Mouse (Mus musculus) spleen, postnatal 10 days (tissue): ENCODE data around the gene Harbi1.

Experiments used
- DNase-seq, 2 experiments: peaks; one replicate each; pipeline ENCODE4 v3.0.0; 2021 to 2022; ENCODE audit warnings: low spot score in 2 of 2

Gene Harbi1

GRCm38 (mm10) chr2:91710272-91711234 is at the start of gene Harbi1, which contains the start of gene Atg13:
Gene Harbi1 (plus strand): TSS chr2:91710852.
Gene Atg13 (minus strand): TSS chr2:91710576.
- peak; percentile 86 to 96 for DNase-seq

GRCm38 (mm10) chr2:91660981-91661380 is 49.7 kb upstream of the Harbi1 start:
- DNase-seq, result no peak

- DNase-seq, result no peak
Observed at GRCm38 (mm10) chr2:91664780-91665179, 45.9 kb upstream of the Harbi1 start.

- no peak for DNase-seq
Observed at GRCm38 (mm10) chr2:91666386-91666910, 44.2 kb upstream of the Harbi1 start.

GRCm38 (mm10) chr2:91667747-91668146 is 42.9 kb upstream of the Harbi1 start:
- no peak for DNase-seq

- no peak for DNase-seq
Observed at GRCm38 (mm10) chr2:91669326-91669725, 41.3 kb upstream of the Harbi1 start.

GRCm38 (mm10) chr2:91670038-91670437 is 40.6 kb upstream of the Harbi1 start:
- no peak for DNase-seq

GRCm38 (mm10) chr2:91673587-91673986 is 37.1 kb upstream of the Harbi1 start:
- DNase-seq, result no peak

GRCm38 (mm10) chr2:91674895-91675294 is 35.8 kb upstream of the Harbi1 start:
- no peak for DNase-seq

- DNase-seq, result no peak
Observed at GRCm38 (mm10) chr2:91676420-91676819, 34.2 kb upstream of the Harbi1 start.

GRCm38 (mm10) chr2:91676961-91677360 is 33.7 kb upstream of the Harbi1 start:
- no peak for DNase-seq

- peak in 1 of 2 experiments; percentile 56 for DNase-seq
Observed at GRCm38 (mm10) chr2:91682850-91683249, 27.8 kb upstream of the Harbi1 start.

GRCm38 (mm10) chr2:91683919-91684318 is 26.7 kb upstream of the Harbi1 start:
- no peak for DNase-seq

- no peak for DNase-seq
Observed at GRCm38 (mm10) chr2:91689452-91689851, 21.2 kb upstream of the Harbi1 start.

- DNase-seq, result no peak
Observed at GRCm38 (mm10) chr2:91695436-91696224, 15.0 kb upstream of the Harbi1 start.

GRCm38 (mm10) chr2:91696225-91696590 is 14.4 kb upstream of the Harbi1 start:
- DNase-seq, result no peak

- no peak for DNase-seq
Observed at GRCm38 (mm10) chr2:91699225-91699624, 11.4 kb upstream of the Harbi1 start.

GRCm38 (mm10) chr2:91701366-91701765 is 9.3 kb upstream of the Harbi1 start:
- DNase-seq, result no peak

GRCm38 (mm10) chr2:91705736-91706135 is 4.9 kb upstream of the Harbi1 start:
- DNase-seq, result no peak

GRCm38 (mm10) chr2:91706456-91706855 is 4.2 kb upstream of the Harbi1 start:
- no peak for DNase-seq

GRCm38 (mm10) chr2:91708361-91708760 is 2.3 kb upstream of the Harbi1 start:
- DNase-seq, result no peak

GRCm38 (mm10) chr2:91711256-91711925 is 739 bp downstream of the Harbi1 start:
- DNase-seq, result no peak
